Mouse (Mus musculus) CH12.LX (cell line): Measurements from ENCODE around the gene Pptc7. TPM values are rescaled to one million over a fixed set of nuclear protein-coding genes. Genes with fewer than 3 reads are reported as not detected.

Source experiments
- DNase-seq: peaks from one replicate; pipeline ENCODE4 v3.0.0-alpha.2; 2013; ENCODE audit errors: extremely low read depth
- H3K27ac ChIP-seq: 2 replicates; pipeline ENCODE4 v1.5.1; 2012; ENCODE audit warnings: low read depth, mild to moderate bottlenecking, control low read depth, moderate library complexity; ENCODE audit not compliant: insufficient read depth
- H3K27me3 ChIP-seq: replicated peaks from 2 replicates; pipeline ENCODE3; 2012; ENCODE audit warnings: inconsistent platforms
- H3K36me3 ChIP-seq, 2 experiments: replicated peaks in 1 of 2; 2 replicates each; pipeline versions ENCODE3 to v1.6.1; 2012; ENCODE audit warnings: inconsistent platforms in 1 of 2, low read length in 1 of 2, mild to moderate bottlenecking in 1 of 2, mixed read lengths in 1 of 2, moderate library complexity in 1 of 2; ENCODE audit not compliant: control insufficient read depth in 1 of 2, insufficient read depth in 1 of 2
- H3K4me1 ChIP-seq, 2 experiments: 2 replicates each; pipeline ENCODE4 v1.6.1; 2012; ENCODE audit warnings: inconsistent platforms in 1 of 2, moderate library complexity in 1 of 2; ENCODE audit not compliant: insufficient read depth in 2 of 2, control insufficient read depth in 1 of 2
- H3K4me2 ChIP-seq: 2 replicates; pipeline ENCODE4 v1.6.1; 2012; ENCODE audit warnings: low read depth, mild to moderate bottlenecking, control low read depth; ENCODE audit not compliant: poor library complexity, insufficient read depth, severe bottlenecking
- H3K4me3 ChIP-seq, 3 experiments: fragments of 150-350 bp in 1 of 3; sonication (generic) in 1 of 3; replicated peaks in 1 of 3; 2 replicates each; pipeline versions ENCODE3 to v1.5.1; 2011 to 2012; ENCODE audit warnings: low read depth in 2 of 3, low read length in 2 of 3, mild to moderate bottlenecking in 2 of 3, moderate library complexity in 2 of 3, control low read depth in 1 of 3, improper control_type of control experiment in 1 of 3, inconsistent platforms in 1 of 3, mixed read lengths in 1 of 3; ENCODE audit not compliant: poor library complexity in 1 of 3
- H3K79me2 ChIP-seq: replicated peaks from 2 replicates; pipeline ENCODE4 v1.6.1; 2012; ENCODE audit warnings: mild to moderate bottlenecking, moderate library complexity; ENCODE audit not compliant: control insufficient read depth, poor library complexity, insufficient read depth, severe bottlenecking; ENCODE audit errors: extremely low read depth
- H3K9ac ChIP-seq: 2 replicates; pipeline ENCODE4 v1.6.1; 2012; ENCODE audit warnings: low read depth, mild to moderate bottlenecking, control low read depth, moderate library complexity; ENCODE audit not compliant: insufficient read depth
- H3K9me3 ChIP-seq: replicated peaks from 2 replicates; pipeline ENCODE3; 2012; ENCODE audit warnings: low read length, inconsistent platforms, mixed read lengths
- CHD1 ChIP-seq: IDR thresholded peaks from 2 replicates; pipeline ENCODE4 v1.6.1; 2012; ENCODE audit warnings: low read depth, low read length, improper control_type of control experiment, inconsistent platforms
- E2F4 ChIP-seq: IDR thresholded peaks from 2 replicates; pipeline ENCODE4 v1.6.1; 2011; ENCODE audit warnings: low read depth, low read length, improper control_type of control experiment; ENCODE audit not compliant: insufficient replicate concordance
- ETS1 ChIP-seq: conservative IDR thresholded peaks from 2 replicates; pipeline ENCODE4 v1.6.1; 2012; ENCODE audit warnings: low read depth, mild to moderate bottlenecking, inconsistent platforms, low read length, improper control_type of control experiment, moderate library complexity
- GABPA ChIP-seq: IDR thresholded peaks from 2 replicates; pipeline ENCODE4 v1.6.1; 2012; ENCODE audit warnings: low read depth, low read length, improper control_type of control experiment, inconsistent platforms; ENCODE audit not compliant: insufficient replicate concordance
- HCFC1 ChIP-seq: IDR thresholded peaks from 2 replicates; pipeline ENCODE4 v1.6.1; 2012; ENCODE audit warnings: low read depth, mild to moderate bottlenecking, inconsistent platforms, low read length, improper control_type of control experiment
- JUN ChIP-seq: IDR thresholded peaks from 2 replicates; pipeline ENCODE4 v1.6.1; 2011; ENCODE audit warnings: low read depth, mild to moderate bottlenecking, low read length, improper control_type of control experiment, moderate library complexity; ENCODE audit not compliant: insufficient read depth
- MAFK ChIP-seq: IDR thresholded peaks from 2 replicates; pipeline ENCODE4 v1.6.1; 2011; ENCODE audit warnings: low read length, improper control_type of control experiment; ENCODE audit not compliant: insufficient replicate concordance
- MAX ChIP-seq: IDR thresholded peaks from 2 replicates; pipeline ENCODE4 v1.6.1; 2011; ENCODE audit warnings: low read length, improper control_type of control experiment
- MAZ ChIP-seq: IDR thresholded peaks from 2 replicates; pipeline ENCODE4 v1.6.1; 2012; ENCODE audit warnings: low read depth, mild to moderate bottlenecking, inconsistent platforms, low read length, improper control_type of control experiment, moderate library complexity
- MEF2A ChIP-seq: IDR thresholded peaks from 2 replicates; pipeline ENCODE4 v1.6.1; 2014; ENCODE audit warnings: low read depth, mild to moderate bottlenecking, inconsistent platforms, low read length, improper control_type of control experiment, borderline replicate concordance
- NELFE ChIP-seq: IDR thresholded peaks from 2 replicates; pipeline ENCODE4 v1.6.1; 2011; ENCODE audit warnings: low read depth, low read length, improper control_type of control experiment
- PAX5 ChIP-seq: IDR thresholded peaks from 2 replicates; pipeline ENCODE4 v1.6.1; 2012; ENCODE audit warnings: low read length, inconsistent platforms, mixed read lengths
- RAD21 ChIP-seq: IDR thresholded peaks from 2 replicates; pipeline ENCODE4 v1.6.1; 2011; ENCODE audit warnings: low read depth, mild to moderate bottlenecking, low read length, improper control_type of control experiment, moderate library complexity
- RCOR1 ChIP-seq: conservative IDR thresholded peaks from 2 replicates; pipeline ENCODE4 v1.6.1; 2012; ENCODE audit warnings: low read depth, mild to moderate bottlenecking, inconsistent platforms, low read length, improper control_type of control experiment
- SIN3A ChIP-seq: IDR thresholded peaks from 2 replicates; pipeline ENCODE4 v1.6.1; 2012; ENCODE audit warnings: low read length, improper control_type of control experiment, inconsistent platforms
- SMC3 ChIP-seq: IDR thresholded peaks from 2 replicates; pipeline ENCODE4 v1.6.1; 2011; ENCODE audit warnings: low read depth, low read length, improper control_type of control experiment
- UBTF ChIP-seq: IDR thresholded peaks from 2 replicates; pipeline ENCODE4 v1.6.1; 2012; ENCODE audit warnings: low read depth, mild to moderate bottlenecking, inconsistent platforms, low read length, improper control_type of control experiment, moderate library complexity
- ZKSCAN1 ChIP-seq: IDR thresholded peaks from 2 replicates; pipeline ENCODE4 v1.6.1; 2012; ENCODE audit warnings: low read depth, inconsistent platforms, low read length, improper control_type of control experiment, borderline replicate concordance
- ZMIZ1 ChIP-seq: IDR thresholded peaks from 2 replicates; pipeline ENCODE4 v1.6.1; 2012; ENCODE audit warnings: low read depth, mild to moderate bottlenecking, inconsistent platforms, low read length, improper control_type of control experiment
- ZNF384 ChIP-seq: IDR thresholded peaks from 2 replicates; pipeline ENCODE4 v1.6.1; 2012; ENCODE audit warnings: low read depth, low read length, improper control_type of control experiment, inconsistent platforms
- dilution Hi-C: fragments of 300-500 bp; cut with MboI; formaldehyde crosslinking; loops from 2 replicates; pipeline ENCODE4 v1.14.3; 2020; ENCODE audit warnings: low sequenced_read_pairs; ENCODE audit not compliant: extremely low pct_unique_long_range_greater_than_20kb, extremely low pct_ligation_motif_present
- in situ Hi-C: fragments of 300-500 bp; cut with MboI; formaldehyde crosslinking; loops from 3 replicates; pipeline ENCODE4 v1.14.3; 2019; ENCODE audit warnings: low sequenced_read_pairs, low pct_ligation_motif_present, low pct_unique_long_range_greater_than_20kb, mixed read lengths
- polyA plus RNA-seq: library from polyadenylated mRNA; unstranded; fragments of >175 nt; gene quantifications from 2 replicates; pipeline ENCODE4 v1.2.1, GENCODE M21; 2012; ENCODE audit warnings: low read depth; ENCODE audit not compliant: insufficient read length
- total RNA-seq, 2 experiments: library from RNA; depleted of rRNA; stranded (reverse); fragments of 300-350 nt in 1 of 2; fragments of >200 nt in 1 of 2; gene quantifications; 2 replicates each; pipeline ENCODE4 v1.2.3; 2012 to 2014

The Pptc7 gene
- total and polyA plus RNA-seq, 3 experiments = 17.1 to 25.9 (median 23.6) TPM

- H3K36me3 ChIP-seq = peaks cover 53 to 83% of the 10 kb centered on the region in 2 experiments
- no peak overlapping the region for H3K27ac ChIP-seq
- TF ChIP-seq MEF2A (no peak), SIN3A (no peak), ETS1 (no peak), ZMIZ1 (no peak)
- TF ChIP-seq, all 38 proteins: peak for 0
- Histone ChIP-seq H3K4me1 (peaks cover 12 to 37% of the 10 kb centered on the region in 2 experiments), H3K9me3 (no peaks in the 10 kb centered on the region), H3K27me3 (no peaks in the 10 kb centered on the region), H3K79me2 (no peaks in the 10 kb centered on the region; the same call in 1 of the 2 replicates), H3K4me3 (no peak overlapping the region), H3K4me2 (no peak overlapping the region), H3K9ac (no peak overlapping the region)
- no peak for DNase-seq
- in situ Hi-C loops = loop anchor here (5.0 kb wide), 1 partner anchor 47 kb away; no protein-coding TSS in a partner anchor
- dilution Hi-C loops = no loop called here
Measured at GRCm38 (mm10) chr5:122319474-122320204, 35.5 kb downstream of the Pptc7 start.

- Histone ChIP-seq H3K4me3 (no peak overlapping the region), H3K27ac (no peak overlapping the region), H3K27me3 (no peaks in the 10 kb centered on the region), H3K36me3 (peaks cover 60 to 83% of the 10 kb centered on the region in 2 experiments)
- no peak for DNase-seq
- in situ Hi-C loops = no loop called here
- no peak for TF ChIP-seq CHD1
- no peak for TF ChIP-seq RAD21
- TF ChIP-seq MAX = no peak
- TF ChIP-seq PAX5 = no peak
- no peak for TF ChIP-seq RCOR1
- TF ChIP-seq MAZ = no peak
- TF ChIP-seq GABPA = no peak
- no peak for TF ChIP-seq ETS1
- TF ChIP-seq MEF2A = no peak
- no peak for TF ChIP-seq SMC3
- TF ChIP-seq E2F4 = no peak
- TF ChIP-seq HCFC1 = no peak
- no peak for TF ChIP-seq JUN
- no peak for TF ChIP-seq ZNF384
- TF ChIP-seq NELFE = no peak
- TF ChIP-seq ZMIZ1 = no peak
- TF ChIP-seq MAFK = no peak
- no peak for TF ChIP-seq UBTF
- TF ChIP-seq SIN3A = no peak
- no peak for TF ChIP-seq ZKSCAN1
- TF ChIP-seq, all 38 proteins: peak for 0
- Histone ChIP-seq H3K9ac (no peak overlapping the region), H3K9me3 (no peaks in the 10 kb centered on the region), H3K4me1 (peaks cover 5 to 30% of the 10 kb centered on the region in 2 experiments; a peak in 3 of 4 replicates), H3K79me2 (no peaks in the 10 kb centered on the region; the same call in 1 of the 2 replicates), H3K4me2 (no peak overlapping the region)
- dilution Hi-C loops = no loop called here
Measured at GRCm38 (mm10) chr5:122320205-122320781, 36.1 kb downstream of the Pptc7 start.
